Mouse (Mus musculus) cerebellum, adult 11-12 months (tissue): Measurements from ENCODE around the gene Mt2.

Source experiments
- DNase-seq: peaks from one replicate; pipeline ENCODE4 v3.0.0; 2022

Mt2 gene

GRCm38 (mm10) chr8:94199202-94199869 is 26.9 kb downstream of the Mt2 start:
- no peak for DNase-seq

GRCm38 (mm10) chr8:94204043-94204442 is 31.6 kb downstream of the Mt2 start:
- no peak for DNase-seq

- DNase-seq, result peak; percentile 68
Measured at GRCm38 (mm10) chr8:94205736-94206135, 33.3 kb downstream of the Mt2 start.

- DNase-seq, result no peak
Measured at GRCm38 (mm10) chr8:94206256-94206655, 33.8 kb downstream of the Mt2 start.

- no peak for DNase-seq
Measured at GRCm38 (mm10) chr8:94207491-94207890, 35.0 kb downstream of the Mt2 start.

- DNase-seq, result peak; percentile 59
Measured at GRCm38 (mm10) chr8:94209639-94210038, 37.2 kb downstream of the Mt2 start.

- DNase-seq, result no peak
Measured at GRCm38 (mm10) chr8:94210225-94210624, 37.8 kb downstream of the Mt2 start.

- DNase-seq, result no peak
Measured at GRCm38 (mm10) chr8:94213819-94214218, 41.4 kb downstream of the Mt2 start.

GRCm38 (mm10) chr8:94214252-94215173 is 42.0 kb downstream of the Mt2 start, which contains the start of gene Nup93:
Gene Nup93 (plus strand): TSS chr8:94214564.
- peak; percentile 99 for DNase-seq
